Comparison of ENCODE assay signal across 30 mouse cellular contexts in genomic region chr5:90877173-90877512, GRCm38 (mm10). TPM values are rescaled to one million over a fixed set of nuclear protein-coding genes. Genes with fewer than 3 reads are reported as not detected.
DNase-seq lines count a peak whose midpoint lies in the region; ATAC-seq and TF ChIP-seq lines count a peak whose summit lies in the region.
"Had no signal": no experiment of that assay in that cellular context is flagged by ENCODE, and none has a peak within 500 bp of the region (broad histone marks: within the 10 kb centered on the region; RNA-seq: fewer than 3 reads in every experiment).

No protein-coding gene starts in this region.

- H3K36me3 ChIP-seq in heart, adult 2 months (ENCODE audit: control insufficient read depth, insufficient read depth, low read length), result peaks cover 10% of the 10 kb centered on the region
- H3K36me3 ChIP-seq in intestine, embryonic 16.5 days (ENCODE audit: control insufficient read depth, insufficient read depth, low read length), result no peaks in the 10 kb centered on the region
- H3K36me3 ChIP-seq in midbrain, embryonic 10.5 days, result no peaks in the 10 kb centered on the region
- H3K36me3 ChIP-seq: embryonic facial prominence, embryonic 12.5 days; embryonic facial prominence, embryonic 15.5 days; forebrain, embryonic 12.5 days; forebrain, embryonic 15.5 days; hindbrain, embryonic 10.5 days; hindbrain, embryonic 13.5 days had no signal

- TF ChIP-seq CTCF in heart, adult 2 months (IDR thresholded peaks at IDR 0.05), result no peak
- TF ChIP-seq CTCF in bone marrow macrophage, adult 2 months (IDR thresholded peaks at IDR 0.05; ENCODE audit: low read depth, low read length), result no peak

- TF ChIP-seq POLR2A in heart, adult 2 months (IDR thresholded peaks at IDR 0.05; ENCODE audit: insufficient read depth, low read depth, low read length), result no peak
- TF ChIP-seq POLR2A in bone marrow macrophage, adult 2 months (IDR thresholded peaks at IDR 0.05; ENCODE audit: borderline replicate concordance, low read depth, low read length), result no peak

- no peaks in the 10 kb centered on the region for H3K9me3 ChIP-seq in intestine, embryonic 16.5 days (ENCODE audit: control insufficient read depth, low read length)
- H3K9me3 ChIP-seq in midbrain, embryonic 10.5 days (replicated peaks), result no peaks in the 10 kb centered on the region
- H3K9me3 ChIP-seq: embryonic facial prominence, embryonic 12.5 days; embryonic facial prominence, embryonic 15.5 days; forebrain, embryonic 12.5 days; forebrain, embryonic 15.5 days had no signal

- no peak overlapping the region for H3K4me3 ChIP-seq in heart, adult 2 months
- H3K4me3 ChIP-seq in bone marrow macrophage, adult 2 months (ENCODE audit: insufficient read depth, low read length), result no peak overlapping the region
- H3K4me3 ChIP-seq in intestine, embryonic 16.5 days (ENCODE audit: low read length), result no peak overlapping the region
- no peak overlapping the region for H3K4me3 ChIP-seq in midbrain, embryonic 10.5 days
- H3K4me3 ChIP-seq: embryonic facial prominence, embryonic 12.5 days; embryonic facial prominence, embryonic 15.5 days; erythroblast, embryonic 14.5 days; forebrain, embryonic 12.5 days; forebrain, embryonic 15.5 days; hindbrain, embryonic 10.5 days; hindbrain, embryonic 13.5 days had no signal

- intact Hi-C loops in heart, adult 2 months (cut with DNase I), result no loop called here
- intact Hi-C loops in heart, postnatal 14 days (cut with DNase I), result no loop called here

- no peak overlapping the region for H3K9ac ChIP-seq in heart, adult 2 months (ENCODE audit: low read depth, low read length)
- no peak overlapping the region for H3K9ac ChIP-seq in intestine, embryonic 16.5 days (ENCODE audit: low read depth, low read length)
- H3K9ac ChIP-seq: embryonic facial prominence, embryonic 12.5 days; embryonic facial prominence, embryonic 15.5 days; forebrain, embryonic 12.5 days; forebrain, embryonic 15.5 days; hindbrain, embryonic 13.5 days had no signal

- H3K27ac ChIP-seq in heart, adult 2 months, result peak overlapping the region; percentile 31; the same call in 1 of the 2 replicates
- H3K27ac ChIP-seq in bone marrow macrophage, adult 2 months (ENCODE audit: insufficient read depth, low read depth, low read length), result peak overlapping the region; percentile 66
- H3K27ac ChIP-seq in intestine, embryonic 16.5 days (ENCODE audit: low read length), result peak overlapping the region; percentile 33; the same call in 1 of the 2 replicates
- H3K27ac ChIP-seq in midbrain, embryonic 10.5 days (replicated peaks), result no peak overlapping the region
- H3K27ac ChIP-seq: embryonic facial prominence, embryonic 12.5 days; embryonic facial prominence, embryonic 15.5 days; forebrain, embryonic 12.5 days; forebrain, embryonic 15.5 days; hindbrain, embryonic 10.5 days; hindbrain, embryonic 13.5 days had no signal

- no peak for TF ChIP-seq EP300 in heart, adult 2 months (IDR thresholded peaks at IDR 0.05; ENCODE audit: insufficient read depth, low read depth, low read length)

- peaks cover 6% of the 10 kb centered on the region for H3K4me1 ChIP-seq in heart, adult 2 months (ENCODE audit: control insufficient read depth, insufficient read depth, low read length)
- H3K4me1 ChIP-seq in bone marrow macrophage, adult 2 months (ENCODE audit: control insufficient read depth, insufficient read depth, low read length), result peaks cover 31% of the 10 kb centered on the region
- 0 out of 2 replicates have a peak, but pooled peaks cover 6% of the 10 kb centered on the region for H3K4me1 ChIP-seq in intestine, embryonic 16.5 days (ENCODE audit: control insufficient read depth, insufficient read depth, low read length)
- H3K4me1 ChIP-seq in midbrain, embryonic 10.5 days, result no peaks in the 10 kb centered on the region
- H3K4me1 ChIP-seq: embryonic facial prominence, embryonic 12.5 days; forebrain, embryonic 12.5 days; forebrain, embryonic 15.5 days; hindbrain, embryonic 10.5 days; hindbrain, embryonic 13.5 days had no signal

- ATAC-seq in intestine, embryonic 16.5 days, result peak; percentile 69
- 0 out of 2 replicates have a peak, but pooled peaks have one; percentile 11 for ATAC-seq in megakaryocyte, adult 5-6 weeks (ENCODE audit: poor library complexity, severe bottlenecking)
- ATAC-seq: activated CD4-positive, CD25-positive, alpha-beta regulatory T cell, adult 4 months; forebrain, embryonic 15.5 days; hindbrain, embryonic 16.5 days had no signal

- H3K79me2 ChIP-seq in heart, adult 2 months (replicated peaks; ENCODE audit: control insufficient read depth, insufficient read depth, low read length), result no peaks in the 10 kb centered on the region

- no peak overlapping the region for H3K4me2 ChIP-seq in intestine, embryonic 16.5 days (ENCODE audit: low read depth, low read length)
- H3K4me2 ChIP-seq: embryonic facial prominence, embryonic 12.5 days; embryonic facial prominence, embryonic 15.5 days; forebrain, embryonic 12.5 days; forebrain, embryonic 15.5 days; heart, embryonic 11.5 days; hindbrain, embryonic 13.5 days had no signal

- H3K27me3 ChIP-seq in heart, adult 2 months (ENCODE audit: control insufficient read depth, insufficient read depth, low read length), result no peaks in the 10 kb centered on the region
- H3K27me3 ChIP-seq in intestine, embryonic 16.5 days (replicated peaks; ENCODE audit: control insufficient read depth, insufficient read depth, low read length), result no peaks in the 10 kb centered on the region
- no peaks in the 10 kb centered on the region for H3K27me3 ChIP-seq in midbrain, embryonic 10.5 days (ENCODE audit: low read depth, poor library complexity, severe bottlenecking)
- H3K27me3 ChIP-seq: embryonic facial prominence, embryonic 12.5 days; embryonic facial prominence, embryonic 15.5 days; forebrain, embryonic 12.5 days; forebrain, embryonic 15.5 days; hindbrain, embryonic 13.5 days had no signal

- DNase-seq in heart, adult 2 months, result no peak
- no peak for DNase-seq in heart, postnatal 14 days
- DNase-seq in ovary, postnatal 14 days (ENCODE audit: low spot score), result no peak
- DNase-seq in midbrain, embryonic 10.5 days (ENCODE audit: low spot score), result no peak
- no peak for DNase-seq in kidney, adult 8-10 months
- DNase-seq: adrenal gland, adult 8-10 months; adrenal gland, postnatal 25 days; cerebellum, adult 18-20 months; cerebellum, adult 9-10 months; cerebellum, postnatal 25 days; gastrocnemius, postnatal 10 days; gastrocnemius, postnatal 36 days; heart, postnatal 36 days had no signal

RNA-seq across cellular contexts. Expression of gene Cxcl1, which starts 13.9 kb away (rescaled TPM):
- 1 to 10 TPM in 1 of 2 experiments, under 1 TPM in 1; 0.48 to 1.0 TPM for total RNA-seq in heart, adult 2 months (2021)
- polyA plus RNA-seq in heart, adult 2 months (2012; rRNA removed), result 2.0 and 2.8 TPM in 2 replicates
- under 1 TPM; 0.36 to 0.61 TPM for total RNA-seq in heart, postnatal 14 days (2021)
- 0.59 and 1.4 TPM in 2 replicates for polyA plus RNA-seq in bone marrow macrophage, adult 2 months (2012; ENCODE audit: insufficient read depth, insufficient read length, missing spikeins)
- 0.73 and 0.76 TPM in 2 replicates for polyA plus RNA-seq in intestine, embryonic 16.5 days (2015; fragmentation: Nextera tagmentation; extraction: Ambion mirVana)
- 0.36 TPM in 1 of 2 replicates, not detected in the other for total RNA-seq in megakaryocyte, adult 5-6 weeks (2015)
- 0.16 and 0.70 TPM in 2 replicates for total RNA-seq in megakaryocyte, adult 5-6 weeks (2017)
- polyA plus RNA-seq in midbrain, embryonic 10.5 days (2016; fragmentation: Nextera tagmentation; extraction: Ambion mirVana), result not detected in 2 replicates
- total RNA-seq: common myeloid progenitor, adult 5-6 weeks had no signal
- polyA plus RNA-seq: activated CD4-positive, CD25-positive, alpha-beta regulatory T cell, adult 4 months; erythroblast, embryonic 14.5 days; forebrain, embryonic 12.5 days; hindbrain, embryonic 10.5 days; hindbrain, embryonic 13.5 days had no signal

RNA-seq across cellular contexts. Expression of gene Cxcl2, which starts 26.5 kb away (rescaled TPM):
- not detected for total RNA-seq in heart, adult 2 months (2021)
- polyA plus RNA-seq in heart, adult 2 months (2012; rRNA removed), result 0.35 and 0.84 TPM in 2 replicates
- not detected for total RNA-seq in heart, postnatal 14 days (2021)
- 7.4 and 7.7 TPM in 2 replicates for polyA plus RNA-seq in bone marrow macrophage, adult 2 months (2012; ENCODE audit: insufficient read depth, insufficient read length, missing spikeins)
- polyA plus RNA-seq in intestine, embryonic 16.5 days (2015; fragmentation: Nextera tagmentation; extraction: Ambion mirVana), result not detected in 2 replicates
- total RNA-seq in megakaryocyte, adult 5-6 weeks (2015), result 12.9 and 38.9 TPM in 2 replicates
- 19.7 and 51.7 TPM in 2 replicates for total RNA-seq in megakaryocyte, adult 5-6 weeks (2017)
- not detected in 2 replicates for polyA plus RNA-seq in midbrain, embryonic 10.5 days (2016; fragmentation: Nextera tagmentation; extraction: Ambion mirVana)
- total RNA-seq: adrenal gland, postnatal 25 days; ES-E14; gastrocnemius, adult 18-20 months; gastrocnemius, postnatal 36 days; heart, postnatal 36 days had no signal
- polyA plus RNA-seq: activated CD4-positive, CD25-positive, alpha-beta regulatory T cell, adult 4 months; embryonic facial prominence, embryonic 12.5 days; embryonic facial prominence, embryonic 15.5 days; forebrain, embryonic 12.5 days; forebrain, embryonic 15.5 days; heart, embryonic 11.5 days; heart, postnatal 0 days; hindbrain, embryonic 10.5 days; hindbrain, embryonic 13.5 days; hindbrain, embryonic 16.5 days had no signal

RNA-seq across cellular contexts. Expression of gene Mthfd2l, which starts 53.8 kb away (rescaled TPM):
- 1 to 10 TPM; 9.1 to 9.8 TPM for total RNA-seq in heart, adult 2 months (2021)
- polyA plus RNA-seq in heart, adult 2 months (2012; rRNA removed), result 8.4 and 8.7 TPM in 2 replicates
- total RNA-seq in heart, postnatal 14 days (2021), result 10 to 100 TPM; 12.1 to 12.2 TPM
- polyA plus RNA-seq in bone marrow macrophage, adult 2 months (2012; ENCODE audit: insufficient read depth, insufficient read length, missing spikeins), result 8.1 and 9.0 TPM in 2 replicates
- 31.1 and 33.1 TPM in 2 replicates for polyA plus RNA-seq in intestine, embryonic 16.5 days (2015; fragmentation: Nextera tagmentation; extraction: Ambion mirVana)
- total RNA-seq in megakaryocyte, adult 5-6 weeks (2015), result 3.3 and 4.4 TPM in 2 replicates
- total RNA-seq in megakaryocyte, adult 5-6 weeks (2017), result 3.2 and 9.7 TPM in 2 replicates
- 68.4 and 73.0 TPM in 2 replicates for polyA plus RNA-seq in midbrain, embryonic 10.5 days (2016; fragmentation: Nextera tagmentation; extraction: Ambion mirVana)
